Mouse (Mus musculus) heart, embryonic 16.5 days (tissue): ENCODE measurements at regions not wholly inside any gene's neighbourhood (a gene's known extent, or its start where the extent isn't known, plus 50 kb on each side); places are given as distances from the start of the nearest gene placed in this dataset.

ENCODE experiments used
- ATAC-seq: fragments of 200-750 bp; cut with Nextera tagmentation; replicated peaks from 2 replicates; pipeline ENCODE4 v1.8.0; 2017; ENCODE audit warnings: moderate number of reproducible peaks; ENCODE audit not compliant: insufficient read depth, low FRiP score; ENCODE audit errors: extremely low read depth
- H3K27ac ChIP-seq: fragments of 300-500 bp; sonication (generic); 2 replicates; pipeline ENCODE4 v1.5.1; 2014; ENCODE audit warnings: mild to moderate bottlenecking, low read length, control low read depth, moderate library complexity
- H3K27me3 ChIP-seq: fragments of 300-500 bp; sonication (generic); 2 replicates; pipeline ENCODE4 v1.6.1; 2014; ENCODE audit warnings: low read length, mixed read lengths; ENCODE audit not compliant: control insufficient read depth, insufficient read depth
- H3K36me3 ChIP-seq: fragments of 300-500 bp; sonication (generic); 2 replicates; pipeline ENCODE4 v1.6.1; 2014; ENCODE audit not compliant: control insufficient read depth, insufficient read depth
- H3K4me1 ChIP-seq: fragments of 300-500 bp; sonication (generic); 2 replicates; pipeline ENCODE4 v1.6.1; 2014; ENCODE audit warnings: low read length, mixed read lengths; ENCODE audit not compliant: control insufficient read depth, insufficient read depth
- H3K4me2 ChIP-seq: fragments of 300-500 bp; sonication (generic); 2 replicates; pipeline ENCODE4 v1.6.1; 2014; ENCODE audit warnings: low read depth, mild to moderate bottlenecking, control low read depth, low read length
- H3K4me3 ChIP-seq: fragments of 300-500 bp; sonication (generic); 2 replicates; pipeline ENCODE4 v1.5.1; 2014; ENCODE audit warnings: mild to moderate bottlenecking, control low read depth, low read length
- H3K9ac ChIP-seq: fragments of 300-500 bp; sonication (generic); 2 replicates; pipeline ENCODE4 v1.6.1; 2014; ENCODE audit warnings: low read length, control low read depth
- H3K9me3 ChIP-seq: fragments of 300-500 bp; sonication (generic); replicated peaks from 2 replicates; pipeline ENCODE4 v1.6.1; 2016; ENCODE audit warnings: low read length; ENCODE audit not compliant: control insufficient read depth
- WGBS: fragments of 180-500 bp; shearing (Covaris S2); extraction: QIAGEN DNeasy Blood & Tissue Kit; methylation state at CpG from one replicate; pipeline ENCODE4 v1.1.7; 2014; 5-methylcytosine and 5-hydroxymethylcytosine counted together

GRCm38 (mm10) chr2:178708649-178709048, 278.3 kb downstream of the Cdh26 start:
- 72% methylated on average over 2 of the region's 2 CpGs for WGBS
- no peaks in the 10 kb centered on the region for H3K27me3 ChIP-seq
- H3K4me2 ChIP-seq, result no peak overlapping the region

GRCm38 (mm10) chr2:178709192-178709881, 279.0 kb downstream of the Cdh26 start:
- H3K4me2 ChIP-seq, result no peak overlapping the region
- no peaks in the 10 kb centered on the region for H3K9me3 ChIP-seq
- no peaks in the 10 kb centered on the region for H3K4me1 ChIP-seq
- ATAC-seq, result no peak
- H3K4me3 ChIP-seq, result no peak overlapping the region
- 66% methylated on average over 5 of the region's 5 CpGs for WGBS
- no peak overlapping the region for H3K9ac ChIP-seq
- H3K27me3 ChIP-seq, result no peaks in the 10 kb centered on the region
- H3K36me3 ChIP-seq, result no peaks in the 10 kb centered on the region
- no peak overlapping the region for H3K27ac ChIP-seq

More at GRCm38 (mm10) chr2:178708649-178709048, 278.3 kb downstream of the Cdh26 start:
- no peak for ATAC-seq
- Histone ChIP-seq H3K9me3 (no peaks in the 10 kb centered on the region), H3K4me1 (no peaks in the 10 kb centered on the region), H3K27ac (no peak overlapping the region), H3K4me3 (no peak overlapping the region), H3K9ac (no peak overlapping the region), H3K36me3 (no peaks in the 10 kb centered on the region)

- Histone ChIP-seq H3K4me3 (no peak overlapping the region), H3K4me2 (no peak overlapping the region), H3K9me3 (no peaks in the 10 kb centered on the region), H3K9ac (no peak overlapping the region), H3K4me1 (no peaks in the 10 kb centered on the region), H3K36me3 (no peaks in the 10 kb centered on the region), H3K27ac (no peak overlapping the region), H3K27me3 (no peaks in the 10 kb centered on the region)
- no peak for ATAC-seq
- WGBS, result 77% methylated on average over 3 of the region's 3 CpGs
These were observed 279.7 kb downstream of the Cdh26 start for GRCm38 (mm10) chr2:178710001-178710400.

DNA sequence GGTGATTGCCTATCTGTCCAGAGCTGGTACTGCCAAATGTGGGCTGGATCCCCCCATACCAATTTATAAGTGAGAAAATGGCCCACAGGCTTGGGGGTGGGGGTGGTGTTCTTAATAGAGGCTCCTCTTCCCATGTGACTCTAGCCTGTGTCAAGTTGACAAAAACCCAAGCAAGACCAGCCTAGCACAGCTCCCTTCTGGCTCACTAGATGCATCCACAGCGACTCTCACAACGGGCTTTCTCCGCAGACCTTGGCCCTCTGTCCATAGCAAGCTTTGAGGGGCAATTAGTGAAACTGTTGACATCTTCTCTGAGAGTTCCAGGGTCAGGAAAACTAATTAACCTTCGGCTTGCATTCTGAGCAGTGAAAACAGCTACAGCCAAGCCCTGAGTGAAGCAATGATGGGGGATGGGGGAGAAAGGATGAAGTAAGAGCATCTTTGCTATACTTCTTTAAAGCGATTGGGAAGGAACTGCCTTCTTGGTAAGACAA, 281.3 kb downstream of the Cdh26 start:
- Histone ChIP-seq H3K27me3 (no peaks in the 10 kb centered on the region; the same call in 1 of the 2 replicates), H3K4me1 (no peaks in the 10 kb centered on the region), H3K9me3 (no peaks in the 10 kb centered on the region), H3K4me2 (no peak overlapping the region), H3K27ac (no peak overlapping the region), H3K36me3 (no peaks in the 10 kb centered on the region), H3K4me3 (no peak overlapping the region), H3K9ac (no peak overlapping the region)
- 63% methylated on average over 5 of the region's 5 CpGs for WGBS
- ATAC-seq, result no peak

- 43% methylated on average over 9 of the region's 9 CpGs for WGBS
These were observed 282.1 kb downstream of the Cdh26 start for GRCm38 (mm10) chr2:178712391-178712892.

GRCm38 (mm10) chr2:178715500-178716245, 285.3 kb downstream of the Cdh26 start:
- WGBS, result 80% methylated on average over 5 of the region's 5 CpGs
- ATAC-seq, result no peak
- Histone ChIP-seq H3K9me3 (no peaks in the 10 kb centered on the region), H3K27me3 (no peaks in the 10 kb centered on the region; the same call in 1 of the 2 replicates), H3K4me3 (no peak overlapping the region), H3K27ac (no peak overlapping the region), H3K9ac (no peak overlapping the region), H3K4me1 (no peaks in the 10 kb centered on the region), H3K4me2 (no peak overlapping the region), H3K36me3 (no peaks in the 10 kb centered on the region)

More at GRCm38 (mm10) chr2:178712391-178712892, 282.1 kb downstream of the Cdh26 start:
- ATAC-seq, result no peak
- no peak overlapping the region for H3K4me2 ChIP-seq
- H3K36me3 ChIP-seq, result no peaks in the 10 kb centered on the region
- H3K27ac ChIP-seq, result no peak overlapping the region
- H3K4me3 ChIP-seq, result no peak overlapping the region
- no peaks in the 10 kb centered on the region for H3K4me1 ChIP-seq
- no peaks in the 10 kb centered on the region for H3K9me3 ChIP-seq
- H3K9ac ChIP-seq, result no peak overlapping the region
- H3K27me3 ChIP-seq, result no peaks in the 10 kb centered on the region; the same call in 1 of the 2 replicates

- 61% methylated on average over 5 of the region's 5 CpGs for WGBS
- Histone ChIP-seq H3K4me2 (no peak overlapping the region), H3K4me1 (no peaks in the 10 kb centered on the region), H3K36me3 (no peaks in the 10 kb centered on the region), H3K9me3 (no peaks in the 10 kb centered on the region), H3K4me3 (no peak overlapping the region), H3K9ac (no peak overlapping the region), H3K27ac (no peak overlapping the region), H3K27me3 (no peaks in the 10 kb centered on the region; the same call in 1 of the 2 replicates)
- ATAC-seq, result no peak
These were observed 287.7 kb downstream of the Cdh26 start for GRCm38 (mm10) chr2:178718048-178718447.

- no peaks in the 10 kb centered on the region for H3K4me1 ChIP-seq
- 39% methylated on average over 3 of the region's 3 CpGs for WGBS
- no peak overlapping the region for H3K4me2 ChIP-seq
- no peaks in the 10 kb centered on the region for H3K36me3 ChIP-seq
- H3K9ac ChIP-seq, result no peak overlapping the region
- no peak overlapping the region for H3K27ac ChIP-seq
- H3K9me3 ChIP-seq, result no peaks in the 10 kb centered on the region
- H3K4me3 ChIP-seq, result no peak overlapping the region
- no peaks in the 10 kb centered on the region; the same call in 1 of the 2 replicates for H3K27me3 ChIP-seq
- ATAC-seq, result no peak
These were observed 293.1 kb downstream of the Cdh26 start for GRCm38 (mm10) chr2:178723455-178723854.

- 9% methylated on average over 5 of the region's 5 CpGs for WGBS
These were observed 293.9 kb downstream of the Cdh26 start for GRCm38 (mm10) chr2:178724228-178724627.

More at GRCm38 (mm10) chr2:178724228-178724627, 293.9 kb downstream of the Cdh26 start:
- Histone ChIP-seq H3K27ac (no peak overlapping the region), H3K9me3 (no peaks in the 10 kb centered on the region), H3K4me2 (no peak overlapping the region), H3K4me1 (no peaks in the 10 kb centered on the region; the same call in 1 of the 2 replicates), H3K36me3 (no peaks in the 10 kb centered on the region), H3K4me3 (no peak overlapping the region), H3K9ac (no peak overlapping the region), H3K27me3 (0 out of 2 replicates have a peak, but pooled peaks cover 2% of the 10 kb centered on the region)
- ATAC-seq, result no peak
